Mouse (Mus musculus) monocyte, adult 2 months (primary cell): ENCODE measurements around the gene 1810062G17Rik.

Experiments used
- DNase-seq, 2 experiments: peaks; one replicate each; pipeline ENCODE4 v3.0.0; 2022; ENCODE audit warnings: low spot score in 2 of 2, low read depth in 1 of 2

The 1810062G17Rik gene

GRCm38 (mm10) chr3:36505306-36505705 is 29.6 kb downstream of the 1810062G17Rik start:
- no peak for DNase-seq

- DNase-seq: no peak
Measured at GRCm38 (mm10) chr3:36505809-36506735, 30.3 kb downstream of the 1810062G17Rik start.

GRCm38 (mm10) chr3:36511491-36511890 is 35.8 kb downstream of the 1810062G17Rik start:
- DNase-seq: no peak

- DNase-seq: no peak
Measured at GRCm38 (mm10) chr3:36516196-36516595, 40.5 kb downstream of the 1810062G17Rik start.

- no peak for DNase-seq
Measured at GRCm38 (mm10) chr3:36521073-36522060, 45.6 kb downstream of the 1810062G17Rik start, which contains the start of gene Gm11549. Gm11549 (minus strand) TSS chr3:36521813.

GRCm38 (mm10) chr3:36522137-36522536 is 46.4 kb downstream of the 1810062G17Rik start:
- no peak for DNase-seq

GRCm38 (mm10) chr3:36524466-36524865 is 48.7 kb downstream of the 1810062G17Rik start:
- DNase-seq: no peak

- DNase-seq: no peak
Measured at GRCm38 (mm10) chr3:36530345-36530744, 54.6 kb downstream of the 1810062G17Rik start.

- DNase-seq: no peak
Measured at GRCm38 (mm10) chr3:36530781-36531180, 55.0 kb downstream of the 1810062G17Rik start.

GRCm38 (mm10) chr3:36531242-36531641 is 55.5 kb downstream of the 1810062G17Rik start:
- DNase-seq: no peak
